Mouse (Mus musculus): ENCODE measurements around the gene Crebl2.

DNA sequence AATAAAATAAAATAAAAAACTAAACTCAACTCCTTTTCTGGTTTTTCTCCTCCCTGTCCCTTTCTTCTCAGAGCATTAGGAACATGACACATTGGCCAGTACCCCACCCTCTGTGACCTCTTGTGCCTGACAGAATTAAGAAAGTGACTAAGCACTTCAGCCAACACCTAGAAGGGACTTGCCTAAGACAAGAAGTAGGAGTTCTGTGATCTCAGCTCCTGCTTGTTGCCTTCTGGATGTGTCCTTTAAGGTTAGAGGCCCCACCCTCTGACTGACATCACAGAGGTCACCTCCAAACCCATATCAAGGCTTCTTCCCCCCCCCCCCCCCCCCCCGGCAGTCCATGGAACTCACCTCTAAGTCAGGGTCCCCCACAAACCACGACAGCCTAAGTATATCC, 22.9 kb upstream of the Crebl2 start:
- no peak for TF ChIP-seq CTCF (conservative IDR thresholded peaks at IDR 0.05 in 1 of 2, IDR thresholded peaks at IDR 0.05 in 1 of 2; ENCODE audit: low read depth in 2 of 2, low read length in 2 of 2)
- TF ChIP-seq USF1 (IDR thresholded peaks at IDR 0.05; ENCODE audit: low read depth, low read length), result no peak
- TF ChIP-seq MAFK (IDR thresholded peaks at IDR 0.05; ENCODE audit: insufficient replicate concordance, low read length), result no peak
- no peak for TF ChIP-seq RAD21 (IDR thresholded peaks at IDR 0.05; ENCODE audit: low read depth, low read length)
- no peak for TF ChIP-seq MXI1 (IDR thresholded peaks at IDR 0.05; ENCODE audit: low read depth, low read length)
- TF ChIP-seq EP300 (IDR thresholded peaks at IDR 0.05; ENCODE audit: low read length), result no peak
- no peak for TF ChIP-seq BHLHE40 (IDR thresholded peaks at IDR 0.05; ENCODE audit: low read depth, low read length)
- TF ChIP-seq POLR2A (IDR thresholded peaks at IDR 0.05; ENCODE audit: low read depth, low read length), result no peak
- TF ChIP-seq JUN (IDR thresholded peaks at IDR 0.05; ENCODE audit: insufficient read depth, low read depth, low read length), result no peak

All from CH12.LX (cell line).